Mouse (Mus musculus): ENCODE measurements at regions not wholly inside any gene's neighbourhood (a gene's known extent, or its start where the extent isn't known, plus 50 kb on each side); places are given as distances from the start of the nearest gene placed in this dataset.
A peak's percentile ranks its signal among the peaks of the same experiment; 100 is the strongest.

GRCm38 (mm10) chr12:59589354-59589753, 369.8 kb upstream of the Fbxo33 start:
- DNase-seq, result no peak

- DNase-seq, result no peak
Observed at GRCm38 (mm10) chr12:59582587-59582986, 363.1 kb upstream of the Fbxo33 start.

GRCm38 (mm10) chr12:59579694-59580093, 360.2 kb upstream of the Fbxo33 start:
- DNase-seq, result no peak

GRCm38 (mm10) chr12:59563960-59564359, 344.4 kb upstream of the Fbxo33 start:
- DNase-seq, result no peak

- no peak for DNase-seq
Observed at GRCm38 (mm10) chr12:59539788-59540187, 320.3 kb upstream of the Fbxo33 start.

GRCm38 (mm10) chr12:59530521-59530920, 311.0 kb upstream of the Fbxo33 start:
- DNase-seq, result no peak

- DNase-seq, result no peak
Observed at GRCm38 (mm10) chr12:59523368-59523767, 303.8 kb upstream of the Fbxo33 start.

GRCm38 (mm10) chr12:59521946-59522345, 302.4 kb upstream of the Fbxo33 start:
- no peak for DNase-seq

- no peak for DNase-seq
Observed at GRCm38 (mm10) chr12:59509857-59510256, 290.3 kb upstream of the Fbxo33 start.

- DNase-seq, result no peak
Observed at GRCm38 (mm10) chr12:59509175-59509574, 289.6 kb upstream of the Fbxo33 start.

GRCm38 (mm10) chr12:59507431-59507830, 287.9 kb upstream of the Fbxo33 start:
- no peak for DNase-seq

- DNase-seq, result no peak
Observed at GRCm38 (mm10) chr12:59497434-59497833, 277.9 kb upstream of the Fbxo33 start.

GRCm38 (mm10) chr12:59488019-59488418, 268.5 kb upstream of the Fbxo33 start:
- DNase-seq, result no peak

GRCm38 (mm10) chr12:59487507-59487906, 268.0 kb upstream of the Fbxo33 start:
- DNase-seq, result no peak

GRCm38 (mm10) chr12:59460997-59461961, 241.8 kb upstream of the Fbxo33 start:
- no peak for DNase-seq

GRCm38 (mm10) chr12:59456175-59456851, 236.8 kb upstream of the Fbxo33 start:
- DNase-seq, result no peak

- no peak for DNase-seq
Observed at GRCm38 (mm10) chr12:59415051-59415450, 195.5 kb upstream of the Fbxo33 start.

GRCm38 (mm10) chr12:59411491-59411890, 192.0 kb upstream of the Fbxo33 start:
- DNase-seq, result no peak

GRCm38 (mm10) chr12:59391103-59391502, 171.6 kb upstream of the Fbxo33 start:
- no peak for DNase-seq

GRCm38 (mm10) chr12:59382812-59383211, 163.3 kb upstream of the Fbxo33 start:
- peak in 1 of 2 experiments; percentile 25 for DNase-seq

GRCm38 (mm10) chr12:59341586-59341985, 122.1 kb upstream of the Fbxo33 start:
- no peak for DNase-seq

- no peak for DNase-seq
Observed at GRCm38 (mm10) chr12:59330753-59331152, 111.2 kb upstream of the Fbxo33 start.

GRCm38 (mm10) chr12:59312703-59313102, 93.2 kb upstream of the Fbxo33 start:
- DNase-seq, result no peak

GRCm38 (mm10) chr12:59307958-59308357, 88.4 kb upstream of the Fbxo33 start:
- no peak for DNase-seq
